Mouse (Mus musculus) hindbrain, embryonic 14.5 days (tissue): Measurements from ENCODE around the gene Itsn1. TPM values are rescaled to one million over a fixed set of nuclear protein-coding genes. Genes with fewer than 3 reads are reported as not detected.
A peak's percentile ranks its signal among the peaks of the same experiment; 100 is the strongest.

Experiments used
- ATAC-seq: fragments of 200-750 bp; cut with Nextera tagmentation; 2 replicates; pipeline ENCODE4 v1.8.0; 2017; ENCODE audit warnings: moderate number of reproducible peaks, mild to moderate bottlenecking, moderate TSS enrichment, moderate library complexity; ENCODE audit not compliant: low FRiP score
- DNase-seq: peaks from one replicate; pipeline ENCODE4 v3.0.0-alpha.2; 2015; ENCODE audit warnings: low spot score
- H3K27ac ChIP-seq: fragments of 300-500 bp; sonication (generic); 2 replicates; pipeline ENCODE4 v1.5.1; 2014; ENCODE audit warnings: mild to moderate bottlenecking, moderate library complexity
- H3K27me3 ChIP-seq: fragments of 300-500 bp; sonication (generic); 2 replicates; pipeline ENCODE4 v1.6.1; 2014; ENCODE audit warnings: mild to moderate bottlenecking, low read length, mixed read lengths; ENCODE audit not compliant: control insufficient read depth, insufficient read depth
- H3K36me3 ChIP-seq: fragments of 300-500 bp; sonication (generic); replicated peaks from 2 replicates; pipeline ENCODE4 v1.6.1; 2014; ENCODE audit not compliant: control insufficient read depth, insufficient read depth
- H3K4me1 ChIP-seq: fragments of 300-500 bp; sonication (generic); replicated peaks from 2 replicates; pipeline ENCODE4 v1.6.1; 2014; ENCODE audit warnings: antibody characterized with exemption, low read length, mixed read lengths; ENCODE audit not compliant: control insufficient read depth, insufficient read depth
- H3K4me2 ChIP-seq: fragments of 300-500 bp; sonication (generic); replicated peaks from 2 replicates; pipeline ENCODE4 v1.6.1; 2014; ENCODE audit warnings: mild to moderate bottlenecking, moderate library complexity
- H3K4me3 ChIP-seq: fragments of 300-500 bp; sonication (generic); replicated peaks from 2 replicates; pipeline ENCODE4 v1.5.1; 2014; ENCODE audit warnings: mild to moderate bottlenecking, low read length
- H3K9ac ChIP-seq: fragments of 300-500 bp; sonication (generic); 2 replicates; pipeline ENCODE4 v1.6.1; 2014
- H3K9me3 ChIP-seq: fragments of 300-500 bp; sonication (generic); 2 replicates; pipeline ENCODE4 v1.6.1; 2016; ENCODE audit warnings: low read length; ENCODE audit not compliant: control insufficient read depth
- WGBS: fragments of 180-500 bp; shearing (Covaris S2); extraction: QIAGEN DNeasy Blood & Tissue Kit; methylation state at CpG from one replicate; pipeline ENCODE4 v1.1.7; 2014; 5-methylcytosine and 5-hydroxymethylcytosine counted together
- polyA plus RNA-seq: library from polyadenylated mRNA; unstranded; fragments of >200 nt; fragmentation: Nextera tagmentation; extraction: Ambion mirVana; gene quantifications from 2 replicates; pipeline ENCODE4 v1.2.1, GENCODE M21; 2014

The Itsn1 gene
- polyA plus RNA-seq, 1 experiment from 2014 or later, result 61.8 TPM

GRCm38 (mm10) chr16:91698995-91699394 is 30.1 kb upstream of the Itsn1 start:
- peaks cover 80% of the 10 kb centered on the region for H3K36me3 ChIP-seq

GRCm38 (mm10) chr16:91701908-91702307 is 27.2 kb upstream of the Itsn1 start:
- 90% methylated on average over 13 of the region's 13 CpGs for WGBS
- Histone ChIP-seq H3K36me3 (peaks cover 91% of the 10 kb centered on the region), H3K27ac (no peak overlapping the region)

More at GRCm38 (mm10) chr16:91698995-91699394, 30.1 kb upstream of the Itsn1 start:
- no peak overlapping the region for H3K4me2 ChIP-seq
- H3K27me3 ChIP-seq, result no peaks in the 10 kb centered on the region
- no peaks in the 10 kb centered on the region for H3K4me1 ChIP-seq
- no peak overlapping the region for H3K4me3 ChIP-seq
- no peak overlapping the region for H3K27ac ChIP-seq
- no peak for DNase-seq
- no peak overlapping the region for H3K9ac ChIP-seq
- 94% methylated on average over 1 of the region's 1 CpGs for WGBS
- no peaks in the 10 kb centered on the region for H3K9me3 ChIP-seq
- no peak for ATAC-seq

GRCm38 (mm10) chr16:91702771-91703188 is 26.3 kb upstream of the Itsn1 start:
- Histone ChIP-seq H3K9ac (no peak overlapping the region), H3K36me3 (peaks cover 93% of the 10 kb centered on the region), H3K4me3 (no peak overlapping the region), H3K27ac (0 out of 2 replicates have a peak overlapping the region, but pooled peaks have one; percentile 7), H3K9me3 (no peaks in the 10 kb centered on the region), H3K27me3 (no peaks in the 10 kb centered on the region), H3K4me1 (no peaks in the 10 kb centered on the region), H3K4me2 (no peak overlapping the region)
- no peak for DNase-seq
- 54% methylated on average over 3 of the region's 3 CpGs for WGBS
- no peak for ATAC-seq

More at GRCm38 (mm10) chr16:91701908-91702307, 27.2 kb upstream of the Itsn1 start:
- Histone ChIP-seq H3K4me1 (no peaks in the 10 kb centered on the region), H3K9ac (no peak overlapping the region), H3K9me3 (no peaks in the 10 kb centered on the region), H3K4me2 (no peak overlapping the region), H3K27me3 (no peaks in the 10 kb centered on the region), H3K4me3 (no peak overlapping the region)
- DNase-seq (no peak), ATAC-seq (no peak)

GRCm38 (mm10) chr16:91704603-91705340 is 24.3 kb upstream of the Itsn1 start:
- no peak for DNase-seq
- no peak overlapping the region for H3K4me3 ChIP-seq
- H3K27me3 ChIP-seq, result no peaks in the 10 kb centered on the region
- peaks cover 87% of the 10 kb centered on the region for H3K36me3 ChIP-seq
- H3K9me3 ChIP-seq, result no peaks in the 10 kb centered on the region
- no peak overlapping the region for H3K9ac ChIP-seq
- no peak for ATAC-seq
- H3K27ac ChIP-seq, result no peak overlapping the region
- no peak overlapping the region for H3K4me2 ChIP-seq
- H3K4me1 ChIP-seq, result no peaks in the 10 kb centered on the region
- 89% methylated on average over 14 of the region's 14 CpGs for whole genome bisulfite sequencing

GRCm38 (mm10) chr16:91710241-91710640 is 18.8 kb upstream of the Itsn1 start:
- no peak overlapping the region for H3K9ac ChIP-seq
- ATAC-seq (no peak), DNase-seq (no peak)
- no peak overlapping the region for H3K4me2 ChIP-seq
- WGBS, result 90% methylated on average over 7 of the region's 7 CpGs
- H3K27ac ChIP-seq, result no peak overlapping the region
- H3K27me3 ChIP-seq, result no peaks in the 10 kb centered on the region
- peaks cover 82% of the 10 kb centered on the region for H3K36me3 ChIP-seq
- H3K4me1 ChIP-seq, result no peaks in the 10 kb centered on the region
- no peak overlapping the region for H3K4me3 ChIP-seq
- no peaks in the 10 kb centered on the region for H3K9me3 ChIP-seq

GRCm38 (mm10) chr16:91716927-91717349 is 12.1 kb upstream of the Itsn1 start:
- 82% methylated on average over 11 of the region's 11 CpGs for WGBS

GRCm38 (mm10) chr16:91717399-91717798 is 11.7 kb upstream of the Itsn1 start:
- Histone ChIP-seq H3K27me3 (no peaks in the 10 kb centered on the region), H3K9ac (no peak overlapping the region), H3K9me3 (no peaks in the 10 kb centered on the region), H3K27ac (no peak overlapping the region), H3K36me3 (peaks cover 59% of the 10 kb centered on the region), H3K4me3 (no peak overlapping the region), H3K4me2 (no peak overlapping the region), H3K4me1 (no peaks in the 10 kb centered on the region)
- WGBS, result 93% methylated on average over 4 of the region's 4 CpGs
- ATAC-seq, result no peak
- no peak for DNase-seq

More at GRCm38 (mm10) chr16:91716927-91717349, 12.1 kb upstream of the Itsn1 start:
- no peak overlapping the region for H3K9ac ChIP-seq
- H3K4me2 ChIP-seq, result no peak overlapping the region
- no peaks in the 10 kb centered on the region for H3K4me1 ChIP-seq
- H3K4me3 ChIP-seq, result no peak overlapping the region
- no peak for DNase-seq
- no peaks in the 10 kb centered on the region for H3K9me3 ChIP-seq
- H3K27ac ChIP-seq, result no peak overlapping the region
- H3K36me3 ChIP-seq, result peaks cover 64% of the 10 kb centered on the region
- H3K27me3 ChIP-seq, result no peaks in the 10 kb centered on the region
- ATAC-seq, result no peak

- Histone ChIP-seq H3K9ac (no peak overlapping the region), H3K4me2 (no peak overlapping the region), H3K27me3 (no peaks in the 10 kb centered on the region), H3K9me3 (no peaks in the 10 kb centered on the region), H3K27ac (no peak overlapping the region), H3K36me3 (peaks cover 23% of the 10 kb centered on the region), H3K4me1 (peaks cover 14% of the 10 kb centered on the region), H3K4me3 (no peak overlapping the region)
- no peak for DNase-seq
- no peak for ATAC-seq
- WGBS, result 29% methylated on average over 3 of the region's 3 CpGs
Measured at GRCm38 (mm10) chr16:91724247-91724646, 4.8 kb upstream of the Itsn1 start.

GRCm38 (mm10) chr16:91727433-91727832 is 1.6 kb upstream of the Itsn1 start:
- DNase-seq (no peak), ATAC-seq (no peak)
- H3K27me3 ChIP-seq, result no peaks in the 10 kb centered on the region
- peak overlapping the region; percentile 73 for H3K4me3 ChIP-seq
- 88% methylated on average over 15 of the region's 15 CpGs for WGBS
- no peaks in the 10 kb centered on the region for H3K9me3 ChIP-seq
- peak overlapping the region; percentile 76 for H3K9ac ChIP-seq
- peaks cover 11% of the 10 kb centered on the region; the same call in 1 of the 2 replicates for H3K36me3 ChIP-seq
- H3K4me2 ChIP-seq, result peak overlapping the region; percentile 69
- peaks cover 30% of the 10 kb centered on the region for H3K4me1 ChIP-seq
- peak overlapping the region; percentile 96 for H3K27ac ChIP-seq
